Mouse (Mus musculus) forebrain, embryonic 15.5 days (tissue): ENCODE results near the gene Tex12. TPM values are rescaled to one million over a fixed set of nuclear protein-coding genes. Genes with fewer than 3 reads are reported as not detected.
A peak's percentile ranks its signal among the peaks of the same experiment; 100 is the strongest.

Source experiments
- ATAC-seq: fragments of 200-750 bp; cut with Nextera tagmentation; replicated peaks from 2 replicates; pipeline ENCODE4 v1.8.0; 2017; ENCODE audit warnings: mild to moderate bottlenecking, moderate TSS enrichment, moderate library complexity
- H3K27ac ChIP-seq: fragments of 300-500 bp; sonication (generic); replicated peaks from 2 replicates; pipeline ENCODE4 v1.5.1; 2015; ENCODE audit warnings: mild to moderate bottlenecking, inconsistent platforms
- H3K27me3 ChIP-seq: fragments of 300-500 bp; sonication (generic); 2 replicates; pipeline ENCODE4 v1.6.1; 2015; ENCODE audit warnings: inconsistent platforms
- H3K36me3 ChIP-seq: fragments of 300-500 bp; sonication (generic); 2 replicates; pipeline ENCODE4 v1.6.1; 2015; ENCODE audit warnings: mild to moderate bottlenecking, inconsistent platforms
- H3K4me1 ChIP-seq: fragments of 300-500 bp; sonication (generic); 2 replicates; pipeline ENCODE4 v1.6.1; 2015; ENCODE audit warnings: inconsistent platforms
- H3K4me2 ChIP-seq: fragments of 300-500 bp; sonication (generic); replicated peaks from 2 replicates; pipeline ENCODE4 v1.6.1; 2015; ENCODE audit warnings: mild to moderate bottlenecking, inconsistent platforms
- H3K4me3 ChIP-seq: fragments of 300-500 bp; sonication (generic); 2 replicates; pipeline ENCODE4 v1.5.1; 2015; ENCODE audit warnings: mild to moderate bottlenecking, inconsistent platforms
- H3K9ac ChIP-seq: fragments of 300-500 bp; sonication (generic); replicated peaks from 2 replicates; pipeline ENCODE4 v1.6.1; 2015; ENCODE audit warnings: mild to moderate bottlenecking, inconsistent platforms
- H3K9me3 ChIP-seq: fragments of 300-500 bp; sonication (generic); 2 replicates; pipeline ENCODE4 v1.6.1; 2016; ENCODE audit warnings: inconsistent platforms
- WGBS: fragments of 180-500 bp; shearing (Covaris S2); methylation state at CpG from one replicate; pipeline ENCODE4 v1.1.7; 2015; ENCODE audit warnings: mixed read lengths; 5-methylcytosine and 5-hydroxymethylcytosine counted together
- polyA plus RNA-seq: library from polyadenylated mRNA; unstranded; fragments of >200 nt; fragmentation: Nextera tagmentation; extraction: Ambion mirVana; gene quantifications from 2 replicates; pipeline ENCODE4 v1.2.1, GENCODE M21; 2015

Tex12 gene
- polyA plus RNA-seq: 0.19 and 0.31 TPM in 2 replicates

DNA sequence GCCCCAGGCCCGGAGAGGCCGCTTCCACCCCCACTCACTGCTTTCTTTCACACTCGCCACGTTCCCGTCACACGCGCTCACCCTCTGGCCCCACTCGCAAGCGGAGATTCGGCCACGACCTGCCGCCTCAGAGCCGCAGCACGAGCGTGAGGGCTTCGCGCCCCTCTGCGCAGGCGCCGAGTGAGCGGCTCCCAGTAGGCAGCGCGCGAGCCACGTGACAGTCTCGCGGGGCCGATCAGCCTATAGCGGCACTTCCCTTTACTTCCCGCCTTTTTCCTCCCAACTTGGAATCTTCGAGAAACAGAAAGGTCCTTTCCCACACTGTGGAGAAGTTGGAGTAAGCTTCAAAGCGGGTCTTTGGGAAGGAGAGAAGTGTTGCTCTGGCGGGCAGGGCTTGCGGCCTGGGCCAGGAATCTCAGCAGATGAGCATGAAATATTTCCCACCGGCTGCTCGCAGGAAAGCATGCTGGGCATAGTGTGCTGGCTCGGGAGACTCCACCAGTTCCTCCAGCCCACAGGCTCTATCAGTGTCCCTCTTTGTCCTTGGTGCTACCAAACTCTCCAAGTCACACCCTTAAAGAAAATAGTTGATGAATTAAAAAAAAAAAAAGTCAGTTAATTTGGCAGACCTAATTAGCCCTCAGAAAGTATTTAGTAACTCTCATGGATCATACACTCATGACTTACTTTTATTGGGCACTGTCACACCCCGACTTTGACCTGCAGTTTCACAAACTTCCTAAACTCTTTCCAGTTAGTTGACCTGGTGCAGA is at the start of gene Tex12:
Tex12 (minus strand) TSS at position 181 of the 773 bp plus-strand sequence.
- H3K4me2 ChIP-seq: no peak within 1 kb of the TSS
- H3K4me1 ChIP-seq: no peaks in the 10 kb centered on the region
- H3K36me3 ChIP-seq: no peaks in the 10 kb centered on the region
- H3K27me3 ChIP-seq: no peaks in the 10 kb centered on the region
- H3K9me3 ChIP-seq: no peaks in the 10 kb centered on the region
- 91% methylated on average over 38 of the region's 38 CpGs for WGBS
- no peak within 1 kb of the TSS for H3K4me3 ChIP-seq
- ATAC-seq: no peak
- no peak within 1 kb of the TSS for H3K27ac ChIP-seq
- H3K9ac ChIP-seq: no peak within 1 kb of the TSS

DNA sequence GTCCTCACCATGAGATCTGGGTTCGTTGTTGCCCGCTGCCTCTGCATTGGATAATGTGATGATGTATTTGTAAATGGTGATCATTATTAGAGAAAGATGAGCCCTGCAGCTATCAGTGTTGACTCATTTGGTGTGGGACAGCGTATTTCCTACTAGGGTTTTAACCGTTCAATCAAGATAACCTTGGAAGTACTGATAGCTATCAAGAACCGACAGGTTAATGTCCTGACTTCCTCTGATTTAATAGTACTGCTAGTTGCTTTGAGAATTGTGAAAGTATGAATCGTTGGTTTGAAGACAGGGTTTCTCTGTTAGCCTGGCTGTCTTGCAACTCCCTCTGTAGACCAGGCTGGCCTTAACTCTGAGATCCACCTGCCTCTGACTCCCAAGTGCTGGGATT is 43.2 kb upstream of the Tex12 start:
- no peaks in the 10 kb centered on the region for H3K27me3 ChIP-seq
- H3K4me3 ChIP-seq: peak overlapping the region; percentile 93
- WGBS: 6% methylated on average over 6 of the region's 6 CpGs
- peak overlapping the region; percentile 84 for H3K27ac ChIP-seq
- H3K9me3 ChIP-seq: no peaks in the 10 kb centered on the region
- peak overlapping the region; percentile 90 for H3K9ac ChIP-seq
- peak overlapping the region; percentile 86 for H3K4me2 ChIP-seq
- no peak; the same call in 1 of the 2 replicates for ATAC-seq
- peaks cover 32% of the 10 kb centered on the region for H3K4me1 ChIP-seq
- H3K36me3 ChIP-seq: peaks cover 47% of the 10 kb centered on the region

DNA sequence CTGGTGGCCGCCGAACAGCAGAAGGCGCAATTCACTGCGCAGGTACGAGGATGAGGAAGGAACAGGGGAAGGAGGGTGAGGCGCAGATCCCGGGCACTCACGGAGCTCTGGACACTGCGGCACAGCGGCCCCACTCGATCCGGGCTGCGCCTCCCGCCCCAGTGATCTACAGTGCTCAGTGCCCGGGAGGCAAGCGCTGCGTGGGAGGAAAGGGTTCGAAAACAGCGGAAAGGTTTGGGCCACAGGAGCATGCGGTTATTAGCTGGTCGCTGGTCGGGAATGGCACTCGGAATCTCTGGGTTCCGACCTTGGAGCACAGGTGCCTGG is 42.8 kb upstream of the Tex12 start:
- H3K36me3 ChIP-seq: peaks cover 48% of the 10 kb centered on the region
- H3K4me1 ChIP-seq: peaks cover 32% of the 10 kb centered on the region
- whole genome bisulfite sequencing: under 1% methylated on average over 24 of the region's 24 CpGs

DNA sequence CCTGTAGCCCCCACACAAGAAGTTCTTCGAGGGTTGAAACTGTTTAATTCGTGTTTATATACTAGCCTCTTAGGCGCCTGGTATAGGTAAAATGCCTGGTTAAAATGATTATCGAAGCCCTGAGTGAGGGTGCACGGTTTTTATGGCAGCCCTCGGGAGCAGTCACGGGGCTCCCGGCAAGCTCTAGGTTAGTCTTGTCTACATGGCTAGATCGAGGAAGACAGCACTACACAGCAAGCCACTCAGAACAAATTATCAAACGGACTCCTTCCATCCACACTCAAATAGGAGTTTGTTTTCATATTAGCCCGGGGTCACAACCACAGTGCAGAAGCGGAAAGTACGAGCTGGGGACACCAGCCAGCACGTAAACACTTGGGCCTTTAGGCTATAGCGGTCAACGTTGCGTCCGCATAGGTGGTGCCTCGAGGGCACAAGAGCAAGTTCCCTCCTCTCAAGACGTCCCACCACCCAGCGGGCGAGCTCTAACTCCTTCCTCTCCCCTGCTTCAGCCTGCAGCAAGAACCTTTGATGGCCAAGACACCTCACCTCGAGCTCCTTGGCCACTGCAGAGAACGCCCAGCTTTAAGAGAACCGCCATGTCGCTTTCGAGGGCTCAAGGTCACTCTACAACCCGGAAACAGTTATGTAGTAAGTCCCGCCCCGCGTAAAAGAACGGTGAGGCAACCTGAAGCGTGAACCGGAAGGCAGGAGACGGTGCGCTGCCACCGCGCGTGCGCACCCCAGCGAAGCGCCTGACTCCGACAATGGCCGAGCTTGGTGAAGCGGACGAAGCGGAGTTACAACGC is 42.3 kb upstream of the Tex12 start, which contains the start of the genes Sdhd and Timm8b:
Sdhd (minus strand) TSS at position 624 of the 809 bp plus-strand sequence.
Timm8b (plus strand) TSS at position 722 of the 809 bp plus-strand sequence.
- ATAC-seq: peak; percentile 99
- peak within 1 kb of the TSS; percentile 84 for H3K27ac ChIP-seq
- H3K9ac ChIP-seq: peak within 1 kb of the TSS; percentile 90
- H3K4me1 ChIP-seq: peaks cover 32% of the 10 kb centered on the region
- H3K4me2 ChIP-seq: peak within 1 kb of the TSS; percentile 86
- no peaks in the 10 kb centered on the region for H3K9me3 ChIP-seq
- WGBS: 1% methylated on average over 48 of the region's 48 CpGs
- no peaks in the 10 kb centered on the region for H3K27me3 ChIP-seq
- H3K4me3 ChIP-seq: peak within 1 kb of the TSS; percentile 93
- peaks cover 49% of the 10 kb centered on the region for H3K36me3 ChIP-seq

More for the DNA sequence above, 42.8 kb upstream of the Tex12 start:
- no peaks in the 10 kb centered on the region for H3K27me3 ChIP-seq
- peak overlapping the region; percentile 93 for H3K4me3 ChIP-seq
- ATAC-seq: peak; percentile 91
- H3K9me3 ChIP-seq: no peaks in the 10 kb centered on the region
- peak overlapping the region; percentile 84 for H3K27ac ChIP-seq
- H3K9ac ChIP-seq: peak overlapping the region; percentile 90
- H3K4me2 ChIP-seq: peak overlapping the region; percentile 86

DNA sequence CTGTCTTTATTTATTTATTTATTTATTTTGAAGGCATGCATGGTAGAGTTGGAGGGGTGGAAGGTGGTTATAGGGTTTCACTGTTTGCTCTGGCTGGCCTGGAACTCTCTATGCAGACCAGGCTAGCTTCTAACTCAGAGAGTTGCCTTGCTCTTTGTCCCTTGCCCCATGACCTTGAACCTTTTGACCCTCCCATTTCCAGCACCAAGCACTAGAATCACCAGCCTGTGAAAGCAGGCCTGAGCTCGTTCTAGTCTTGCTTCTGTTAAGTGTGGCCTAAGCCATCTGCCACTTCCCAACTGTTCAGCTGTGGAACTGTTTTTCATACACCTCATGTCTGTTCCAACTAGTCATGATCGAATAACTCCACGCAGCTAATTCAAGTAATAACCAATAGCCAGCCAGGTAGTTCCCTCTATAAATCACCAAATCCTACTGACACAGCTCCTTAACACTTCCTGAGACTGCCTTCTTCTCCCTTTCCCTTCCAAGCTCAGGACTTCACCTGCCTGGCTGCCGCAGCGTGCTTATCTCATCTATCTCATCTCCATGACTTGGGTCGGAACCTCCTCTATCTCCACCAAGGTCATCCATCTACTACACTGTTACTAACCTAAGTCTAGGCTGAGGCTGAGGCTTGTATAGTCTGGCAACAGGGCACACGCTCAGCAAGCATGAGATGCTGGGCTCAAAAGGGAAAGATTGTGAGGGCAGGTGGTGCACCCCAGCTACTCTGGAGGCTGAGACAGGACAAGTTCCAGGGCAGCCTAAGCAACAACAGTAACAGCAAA is 41.1 kb upstream of the Tex12 start:
- no peak overlapping the region for H3K27ac ChIP-seq
- no peak for ATAC-seq
- H3K9me3 ChIP-seq: no peaks in the 10 kb centered on the region
- peaks cover 49% of the 10 kb centered on the region for H3K36me3 ChIP-seq
- 90% methylated on average over 7 of the region's 7 CpGs for WGBS
- H3K4me2 ChIP-seq: peak overlapping the region; percentile 86
- H3K27me3 ChIP-seq: no peaks in the 10 kb centered on the region
- H3K4me3 ChIP-seq: peak overlapping the region; percentile 93
- peaks cover 32% of the 10 kb centered on the region for H3K4me1 ChIP-seq
- no peak overlapping the region for H3K9ac ChIP-seq

DNA sequence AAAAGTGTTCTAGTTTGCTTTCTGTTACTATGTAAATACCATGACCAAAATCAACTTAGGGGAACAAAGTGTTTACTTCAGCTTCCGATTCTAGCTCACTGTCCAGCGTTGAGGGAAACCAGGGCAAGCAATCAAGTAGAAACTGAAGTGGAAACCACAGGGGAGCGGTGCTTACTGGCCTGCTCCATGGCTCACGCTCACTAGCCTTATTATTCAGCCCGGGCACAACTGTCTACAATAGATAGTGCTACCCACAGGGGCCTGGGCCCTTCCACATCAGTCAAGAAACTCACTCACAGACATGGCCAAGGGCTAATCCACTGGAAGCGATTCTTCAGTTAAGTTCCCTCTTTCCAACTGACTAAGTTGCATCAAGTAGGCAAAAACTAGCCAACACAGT is 40.4 kb upstream of the Tex12 start:
- H3K27me3 ChIP-seq: no peaks in the 10 kb centered on the region
- no peak overlapping the region for H3K27ac ChIP-seq
- 90% methylated on average over 6 of the region's 6 CpGs for WGBS
- H3K9ac ChIP-seq: no peak overlapping the region
- H3K9me3 ChIP-seq: no peaks in the 10 kb centered on the region
- peaks cover 51% of the 10 kb centered on the region for H3K36me3 ChIP-seq
- H3K4me3 ChIP-seq: no peak overlapping the region
- H3K4me2 ChIP-seq: no peak overlapping the region
- ATAC-seq: no peak
- H3K4me1 ChIP-seq: peaks cover 32% of the 10 kb centered on the region

DNA sequence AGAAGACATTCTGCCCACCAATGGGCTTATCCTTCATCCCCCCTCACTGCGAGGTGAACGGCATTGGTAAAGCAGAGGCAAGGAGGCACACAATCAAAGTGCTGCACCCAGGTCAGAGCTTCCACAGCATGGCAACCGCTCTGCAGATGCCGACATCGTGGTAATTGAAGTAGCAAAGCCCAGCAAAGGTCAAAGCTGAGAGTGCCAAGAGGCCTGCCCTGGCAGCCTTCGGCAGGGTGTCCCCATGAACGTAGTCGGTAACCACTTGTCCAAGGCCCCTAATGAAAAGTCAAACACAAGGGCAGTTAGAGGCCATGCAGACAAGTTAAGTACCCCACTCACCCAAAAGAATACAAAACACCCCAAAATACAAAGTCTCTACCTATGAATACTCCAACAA is 35.8 kb upstream of the Tex12 start:
- H3K27ac ChIP-seq: no peak overlapping the region
- no peak overlapping the region for H3K9ac ChIP-seq
- H3K9me3 ChIP-seq: no peaks in the 10 kb centered on the region
- no peaks in the 10 kb centered on the region for H3K27me3 ChIP-seq
- 97% methylated on average over 8 of the region's 8 CpGs for WGBS
- H3K4me1 ChIP-seq: peaks cover 4% of the 10 kb centered on the region
- H3K4me2 ChIP-seq: no peak overlapping the region
- H3K4me3 ChIP-seq: no peak overlapping the region
- no peak for ATAC-seq
- H3K36me3 ChIP-seq: peaks cover 56% of the 10 kb centered on the region

DNA sequence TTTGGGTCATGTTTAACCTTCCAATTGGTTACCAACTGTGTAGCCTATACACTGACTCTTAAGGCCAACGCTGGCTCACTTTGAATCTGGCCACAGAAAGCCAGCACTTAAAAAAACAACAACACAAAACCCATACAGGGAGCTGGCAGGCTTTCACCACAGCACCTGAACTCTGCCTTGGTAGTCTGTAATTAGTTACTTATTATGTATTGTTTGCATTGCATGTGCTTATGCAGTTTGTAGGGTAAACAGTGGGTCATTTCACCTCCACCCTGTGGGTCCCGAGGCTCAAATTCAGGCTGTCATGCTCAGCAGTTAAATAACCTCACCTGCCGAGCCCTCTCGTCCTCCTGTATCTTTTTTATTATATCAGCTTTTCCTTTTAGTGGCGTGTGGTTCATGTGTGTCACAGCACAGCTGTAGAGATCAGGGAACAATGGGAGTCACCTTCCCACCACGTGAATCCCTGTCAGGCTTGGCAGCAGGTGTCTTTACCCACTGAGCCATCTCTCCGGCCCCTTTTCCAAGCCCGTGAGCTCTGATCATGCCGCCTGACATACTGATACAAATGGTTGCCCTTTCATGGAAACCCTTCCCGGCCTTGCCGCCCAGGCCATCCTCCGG is 33.8 kb upstream of the Tex12 start:
- no peaks in the 10 kb centered on the region for H3K4me1 ChIP-seq
- H3K36me3 ChIP-seq: peaks cover 49% of the 10 kb centered on the region
- H3K4me2 ChIP-seq: no peak overlapping the region
- no peak overlapping the region for H3K27ac ChIP-seq
- H3K27me3 ChIP-seq: no peaks in the 10 kb centered on the region
- no peak overlapping the region for H3K9ac ChIP-seq
- 81% methylated on average over 12 of the region's 12 CpGs for WGBS
- H3K4me3 ChIP-seq: no peak overlapping the region
- no peak for ATAC-seq
- no peaks in the 10 kb centered on the region for H3K9me3 ChIP-seq

DNA sequence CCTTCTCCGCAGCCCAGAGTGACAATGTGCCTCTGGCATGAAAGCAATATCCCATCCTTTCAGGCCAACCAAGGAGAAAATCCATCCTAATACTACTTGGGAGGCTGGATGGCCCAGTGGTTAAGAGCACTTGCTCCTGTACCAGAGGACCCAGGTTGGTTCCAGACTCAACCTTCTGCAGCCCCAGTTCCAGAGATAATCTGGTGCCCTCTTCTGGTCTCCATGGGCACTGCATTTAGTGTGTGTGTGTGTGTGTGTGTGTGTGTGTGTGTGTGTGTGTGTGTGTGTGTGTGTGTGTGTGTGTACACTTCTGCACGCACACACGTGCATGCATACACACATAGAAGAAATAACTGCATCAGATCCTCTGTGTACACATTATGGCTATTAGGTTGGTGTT is 32.4 kb upstream of the Tex12 start:
- Histone ChIP-seq H3K36me3 (peaks cover 37% of the 10 kb centered on the region), H3K4me1 (no peaks in the 10 kb centered on the region), H3K27ac (no peak overlapping the region), H3K4me3 (no peak overlapping the region), H3K4me2 (no peak overlapping the region), H3K27me3 (no peaks in the 10 kb centered on the region), H3K9ac (no peak overlapping the region), H3K9me3 (no peaks in the 10 kb centered on the region)
- 72% methylated on average over 3 of the region's 3 CpGs for WGBS
- no peak for ATAC-seq

DNA sequence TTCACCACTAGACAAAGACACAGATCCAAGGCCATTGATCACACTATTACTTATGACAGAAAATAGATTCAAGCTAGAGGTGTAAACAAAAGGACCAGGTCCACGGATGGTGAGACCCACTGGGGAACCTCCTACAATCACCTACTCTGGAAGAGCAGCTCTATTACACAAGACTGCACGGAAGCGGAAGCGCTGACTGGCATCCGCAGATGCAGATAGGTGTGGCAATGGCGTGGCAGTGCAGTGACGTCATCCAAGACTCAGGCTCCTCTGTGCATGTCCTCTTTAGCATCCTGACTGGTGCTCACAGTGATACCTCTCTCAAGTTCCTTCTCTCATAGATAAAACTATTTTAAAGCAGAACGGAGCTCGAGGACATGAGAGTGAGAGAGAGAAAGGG is 31.8 kb upstream of the Tex12 start:
- Histone ChIP-seq H3K9me3 (no peaks in the 10 kb centered on the region), H3K4me2 (no peak overlapping the region), H3K4me3 (no peak overlapping the region), H3K4me1 (no peaks in the 10 kb centered on the region), H3K36me3 (peaks cover 31% of the 10 kb centered on the region), H3K9ac (no peak overlapping the region), H3K27me3 (no peaks in the 10 kb centered on the region), H3K27ac (no peak overlapping the region)
- ATAC-seq: no peak
- WGBS: 91% methylated on average over 9 of the region's 9 CpGs

DNA sequence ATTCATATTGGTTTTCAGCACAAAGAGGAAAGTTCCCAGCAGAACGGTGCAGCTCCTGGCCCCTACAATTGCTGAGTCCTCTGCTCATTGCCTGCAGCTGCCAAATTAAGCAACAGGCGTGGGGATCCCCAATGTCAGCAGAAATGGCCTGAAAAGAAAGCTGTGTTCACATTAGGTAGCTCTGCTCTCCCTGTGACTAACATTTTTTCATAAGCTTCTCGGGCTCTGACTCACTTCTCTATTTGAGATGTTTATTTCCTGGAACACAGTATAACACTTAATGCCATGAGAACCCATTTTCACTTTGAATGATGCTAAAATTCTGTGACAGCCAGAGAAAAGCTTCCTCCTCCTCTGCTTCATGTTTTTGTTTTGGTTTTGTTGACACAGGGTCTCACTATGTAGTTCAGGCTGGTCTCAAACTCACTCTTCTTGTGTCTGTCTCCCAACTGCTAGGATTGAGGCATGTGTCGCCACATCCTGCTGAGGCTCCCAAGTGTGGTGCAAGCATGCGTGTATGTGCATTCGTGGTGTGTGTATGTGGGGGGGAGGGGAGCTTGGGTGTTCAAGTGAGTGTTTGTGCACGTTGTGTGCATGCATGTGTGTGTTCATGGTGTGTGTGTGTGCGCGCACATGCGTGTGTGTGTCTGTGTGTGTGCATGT is 29.9 kb upstream of the Tex12 start:
- WGBS: 75% methylated on average over 10 of the region's 10 CpGs
- Histone ChIP-seq H3K4me3 (no peak overlapping the region), H3K36me3 (peaks cover 12% of the 10 kb centered on the region; the same call in 1 of the 2 replicates), H3K27ac (no peak overlapping the region), H3K4me2 (no peak overlapping the region), H3K27me3 (no peaks in the 10 kb centered on the region), H3K9ac (no peak overlapping the region), H3K4me1 (no peaks in the 10 kb centered on the region), H3K9me3 (no peaks in the 10 kb centered on the region)
- no peak for ATAC-seq
